Mouse (Mus musculus) cerebellum, postnatal 4 days (tissue): Measurements from ENCODE around the gene Fars2.

Experiments
- DNase-seq, 2 experiments: peaks; one replicate each; pipeline ENCODE4 v3.0.0; 2022; ENCODE audit warnings: low spot score in 2 of 2, mixed read lengths in 1 of 2

Gene Fars2

GRCm38 (mm10) chr13:36576781-36577180 lies 459.6 kb downstream of the Fars2 start:
- no peak for DNase-seq

- DNase-seq, result no peak
Measured at GRCm38 (mm10) chr13:36577916-36578568, 460.8 kb downstream of the Fars2 start.

- DNase-seq, result peak; percentile 71 to 82
Measured at GRCm38 (mm10) chr13:36578569-36579333, 461.5 kb downstream of the Fars2 start.

GRCm38 (mm10) chr13:36582406-36583070 lies 465.3 kb downstream of the Fars2 start:
- DNase-seq, result no peak

GRCm38 (mm10) chr13:36583481-36584151 lies 466.4 kb downstream of the Fars2 start:
- no peak for DNase-seq

GRCm38 (mm10) chr13:36584197-36584596 lies 467.0 kb downstream of the Fars2 start:
- no peak for DNase-seq

- DNase-seq, result no peak
Measured at GRCm38 (mm10) chr13:36589092-36589491, 471.9 kb downstream of the Fars2 start.

GRCm38 (mm10) chr13:36592291-36592690 lies 475.1 kb downstream of the Fars2 start:
- DNase-seq, result no peak

- DNase-seq, result no peak
Measured at GRCm38 (mm10) chr13:36606717-36607116, 489.5 kb downstream of the Fars2 start.

GRCm38 (mm10) chr13:36607871-36608270 lies 490.7 kb downstream of the Fars2 start:
- no peak for DNase-seq

GRCm38 (mm10) chr13:36610426-36610825 lies 493.2 kb downstream of the Fars2 start:
- DNase-seq, result no peak

GRCm38 (mm10) chr13:36612785-36613750 lies 495.9 kb downstream of the Fars2 start:
- DNase-seq, result peak in 1 of 2 experiments; percentile 26

GRCm38 (mm10) chr13:36620498-36621332 lies 503.5 kb downstream of the Fars2 start:
- no peak for DNase-seq

- no peak for DNase-seq
Measured at GRCm38 (mm10) chr13:36621333-36621659, 504.1 kb downstream of the Fars2 start.

- no peak for DNase-seq
Measured at GRCm38 (mm10) chr13:36623556-36623955, 506.3 kb downstream of the Fars2 start.

GRCm38 (mm10) chr13:36629154-36629553 lies 511.9 kb downstream of the Fars2 start:
- DNase-seq, result no peak

- DNase-seq, result no peak
Measured at GRCm38 (mm10) chr13:36648257-36648656, 531.0 kb downstream of the Fars2 start.

GRCm38 (mm10) chr13:36654251-36654650 lies 537.0 kb downstream of the Fars2 start:
- no peak for DNase-seq

- no peak for DNase-seq
Measured at GRCm38 (mm10) chr13:36679345-36679744, 562.1 kb downstream of the Fars2 start.

- DNase-seq, result no peak
Measured at GRCm38 (mm10) chr13:36680690-36681355, 563.6 kb downstream of the Fars2 start.
